Mouse (Mus musculus): ENCODE measurements around the gene Faim. TPM values are rescaled to one million over a fixed set of nuclear protein-coding genes. Genes with fewer than 3 reads are reported as not detected.

Faim gene
- polyA plus RNA-seq, 1 experiment from 2014 or later: 39.9 TPM

DNA sequence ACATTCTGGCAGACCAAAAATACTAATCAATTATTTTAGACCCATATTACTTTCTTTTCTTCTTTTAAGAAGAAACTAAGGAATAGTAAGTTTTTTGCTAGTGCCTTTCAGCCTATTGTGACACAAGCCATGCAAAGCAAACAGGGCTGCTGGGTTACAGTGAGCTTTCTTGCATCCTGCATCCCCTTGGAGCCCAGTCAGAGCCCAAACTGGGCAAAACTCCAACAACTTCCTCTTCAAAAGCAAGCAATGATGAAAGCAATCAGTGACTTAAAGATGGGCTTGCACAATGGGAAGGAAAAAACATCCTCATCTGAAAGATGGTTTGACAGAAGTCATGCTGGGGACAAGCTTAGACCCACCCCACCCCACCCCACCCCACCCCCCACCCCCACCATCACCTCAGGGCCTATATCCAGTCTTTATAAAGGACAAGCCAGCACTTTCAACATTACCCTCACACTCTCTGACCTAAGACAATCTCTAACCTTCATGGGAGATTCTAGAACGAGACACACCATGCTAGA lies 62.6 kb downstream of the Faim start:
- ATAC-seq (no peak), DNase-seq (ENCODE audit: low read depth, low spot score) (no peak)
- in situ Hi-C loops (cut with MboI; ENCODE audit: low pct_unique_long_range_greater_than_20kb): no loop called here
- no peaks in the 10 kb centered on the region for H3K27me3 ChIP-seq
- POLR2A ChIA-PET: no interaction called here
- CTCF ChIA-PET: interaction anchor here (0.9 kb wide), 1 partner anchor 62 kb away, joined by 3 read pairs; the partner anchor contains the start of gene Faim
- no peak for TF ChIP-seq CTCF (IDR thresholded peaks at IDR 0.05)

DNA sequence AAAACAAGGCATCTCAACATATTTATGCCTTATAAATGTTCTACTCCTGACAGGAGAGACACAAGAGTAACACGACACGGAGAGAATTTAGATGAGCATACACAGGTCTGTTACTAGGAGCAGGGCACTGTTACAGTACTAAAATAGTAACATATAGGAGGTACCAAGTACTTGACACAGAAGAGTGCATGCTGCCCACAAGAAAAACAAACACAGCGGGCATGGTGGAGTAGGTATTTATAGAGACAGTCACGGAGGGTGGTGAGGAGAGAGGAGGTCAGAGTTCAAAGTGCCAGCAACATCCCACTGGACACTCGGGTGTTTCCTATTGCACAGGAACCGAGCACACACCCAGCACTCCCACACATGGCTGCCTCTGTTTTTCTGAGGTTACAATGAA lies 63.6 kb downstream of the Faim start:
- TF ChIP-seq CTCF (IDR thresholded peaks at IDR 0.05): no peak
- POLR2A ChIA-PET: no interaction called here
- CTCF ChIA-PET: no interaction called here
- no peak for ATAC-seq
- DNase-seq (ENCODE audit: low read depth, low spot score): no peak
- in situ Hi-C loops (cut with MboI; ENCODE audit: low pct_unique_long_range_greater_than_20kb): no loop called here
- no peaks in the 10 kb centered on the region for H3K27me3 ChIP-seq

Other genes with a start within 250 kb of the Faim start
- gene Prr23a1, start 143.9 kb upstream of the Faim start, polyA plus RNA-seq (2021): not detected
- not detected for gene Prr23a2, start 129.9 kb upstream of the Faim start, polyA plus RNA-seq (2021)
- gene Prr23a3, start 121.6 kb upstream of the Faim start, polyA plus RNA-seq (2021): not detected
- gene 7420426K07Rik, start 83.3 kb upstream of the Faim start, polyA plus RNA-seq (2021): not detected
- gene Foxl2, start 31.1 kb upstream of the Faim start, polyA plus RNA-seq (2021): 2.2 TPM
- not detected for gene Gm1123, start 49.3 kb downstream of the Faim start, polyA plus RNA-seq (2021)
- gene Pik3cb, start 154.2 kb downstream of the Faim start, polyA plus RNA-seq (2021): 24.5 TPM